Mouse (Mus musculus): ENCODE measurements around the gene Tmem141. TPM values are rescaled to one million over a fixed set of nuclear protein-coding genes. Genes with fewer than 3 reads are reported as not detected.

Tmem141 gene
- total RNA-seq (2021) = 10 to 100 TPM; 11.7 to 18.6 TPM
- long read RNA-seq, experiment 1, transcript Tmem141-205 (5 exons, 795 nt) = major isoform, 8 of 13 reads
- long read RNA-seq, experiment 1, partial matches to known transcripts = 0 of 13 reads
- long read RNA-seq, experiment 1, other reads (novel, unspliced or antisense) = 2 of 13 reads
- long read RNA-seq, experiment 2, transcript Tmem141-205 (5 exons, 795 nt) = major isoform, 7 of 15 reads
- long read RNA-seq, experiment 2, partial matches to known transcripts = 0 of 15 reads
- long read RNA-seq, experiment 2, other reads (novel, unspliced or antisense) = 4 of 15 reads

DNA sequence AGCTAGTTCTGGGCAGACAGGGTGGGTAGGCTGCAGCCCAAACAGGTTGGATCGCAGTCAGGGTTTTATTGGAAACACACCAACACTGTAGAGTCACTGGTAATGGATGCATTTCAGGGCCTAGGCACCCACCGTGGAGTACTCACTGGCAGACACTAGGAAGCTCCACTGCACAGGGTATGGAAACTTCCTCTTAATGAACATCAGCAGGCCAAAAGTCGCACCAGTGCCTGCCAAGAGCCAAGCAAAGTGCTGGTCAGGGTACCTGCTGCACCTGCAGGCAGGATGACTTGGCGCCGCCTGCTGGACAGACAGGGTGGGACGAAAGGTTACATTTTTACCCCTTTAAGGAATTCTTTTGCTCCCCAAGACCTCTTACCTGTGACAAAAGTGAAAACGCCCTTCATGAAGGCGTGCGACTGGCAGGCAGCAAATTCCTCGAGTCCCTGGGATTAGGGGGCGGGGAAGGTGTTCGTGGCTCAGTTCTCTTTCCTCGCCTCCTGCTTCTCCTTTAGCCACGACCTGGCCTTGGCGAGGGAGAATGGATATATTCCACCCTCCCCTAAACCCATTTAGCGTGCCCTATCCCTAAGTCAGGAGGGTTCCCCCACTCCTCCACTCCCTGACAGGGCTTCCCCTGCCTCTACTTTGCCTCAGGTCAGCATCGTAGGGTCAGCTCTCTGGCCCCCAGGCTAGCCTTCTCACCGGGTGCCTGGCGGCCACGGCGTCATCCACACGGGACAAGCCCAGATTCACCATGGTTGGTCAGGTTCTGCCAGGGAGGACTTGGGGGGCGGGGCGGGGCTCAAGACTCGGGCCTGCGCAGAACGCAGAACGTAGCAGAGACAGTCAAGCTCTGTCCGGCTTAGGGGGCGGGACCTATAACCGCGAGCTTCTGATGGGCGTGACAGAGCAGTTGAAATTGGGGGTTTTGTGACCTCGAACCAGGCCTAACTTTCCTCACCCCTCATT lies at the start of gene Tmem141:
Tmem141 (minus strand) TSS at position 777 of the 972 bp plus-strand sequence.
- DNase-seq (ENCODE audit: low spot score in 2 of 2) = peak; percentile 67 to 83

DNA sequence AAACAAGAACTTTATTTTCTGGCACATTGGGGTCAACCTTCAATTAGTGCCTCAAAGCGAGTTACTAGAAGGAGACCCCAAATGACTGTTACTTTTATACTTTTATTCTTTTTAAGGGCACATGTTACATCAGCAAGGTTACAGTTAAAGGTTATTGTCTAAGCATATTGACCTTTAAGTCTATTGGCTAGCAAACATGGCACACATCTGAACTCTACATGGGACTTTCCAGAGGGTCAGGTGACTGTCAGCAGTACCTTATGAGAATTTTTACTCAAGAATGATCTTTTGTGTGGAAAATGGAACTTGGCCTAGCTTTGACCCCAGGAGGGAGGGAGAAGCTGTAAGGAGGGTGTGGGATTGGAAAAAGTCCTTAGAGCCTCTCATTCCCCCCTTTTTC lies 44.7 kb upstream of the Tmem141 start:
- no peak for DNase-seq (ENCODE audit: low spot score in 2 of 2)

DNA sequence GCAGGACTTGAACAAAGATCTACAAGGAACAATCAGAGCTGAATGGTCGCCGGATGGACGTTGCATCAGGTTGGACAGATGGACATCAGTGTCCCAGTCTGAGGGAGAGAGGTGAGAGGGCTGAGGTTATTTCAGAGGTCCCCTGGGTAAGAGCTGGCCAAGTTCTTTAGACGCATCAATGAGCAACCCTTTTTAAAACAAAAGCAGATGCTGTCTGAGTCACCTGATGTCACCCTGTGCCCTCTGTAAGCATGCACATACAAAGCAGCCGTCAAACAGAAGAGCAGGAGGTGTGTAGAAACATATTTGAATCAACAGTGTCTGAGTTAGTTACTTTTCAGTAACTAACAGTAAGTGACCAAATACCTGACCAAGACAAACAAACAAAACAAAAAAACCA lies 42.3 kb upstream of the Tmem141 start:
- no peak for DNase-seq (ENCODE audit: low spot score in 2 of 2)

DNA sequence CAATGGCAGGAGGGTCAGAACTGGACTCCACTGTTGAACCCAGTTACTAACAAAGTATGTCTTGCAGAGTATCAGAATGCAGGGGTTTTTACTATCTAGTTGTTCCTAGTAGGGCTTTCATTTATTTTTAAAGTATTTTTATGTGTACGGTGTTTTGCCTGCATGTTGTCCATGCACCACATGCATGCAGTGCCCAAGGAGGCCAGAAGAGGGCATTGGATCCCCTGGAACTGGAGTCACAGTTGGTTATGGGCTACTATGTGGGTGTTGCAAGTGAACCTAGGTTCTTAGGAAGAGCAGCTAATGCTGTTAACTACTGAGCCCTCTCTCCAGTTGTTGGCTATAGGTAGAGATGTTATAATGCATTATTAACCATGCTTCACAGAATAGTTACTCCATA lies 41.7 kb upstream of the Tmem141 start:
- DNase-seq (ENCODE audit: low spot score in 2 of 2) = peak in 1 of 2 experiments; percentile 38

DNA sequence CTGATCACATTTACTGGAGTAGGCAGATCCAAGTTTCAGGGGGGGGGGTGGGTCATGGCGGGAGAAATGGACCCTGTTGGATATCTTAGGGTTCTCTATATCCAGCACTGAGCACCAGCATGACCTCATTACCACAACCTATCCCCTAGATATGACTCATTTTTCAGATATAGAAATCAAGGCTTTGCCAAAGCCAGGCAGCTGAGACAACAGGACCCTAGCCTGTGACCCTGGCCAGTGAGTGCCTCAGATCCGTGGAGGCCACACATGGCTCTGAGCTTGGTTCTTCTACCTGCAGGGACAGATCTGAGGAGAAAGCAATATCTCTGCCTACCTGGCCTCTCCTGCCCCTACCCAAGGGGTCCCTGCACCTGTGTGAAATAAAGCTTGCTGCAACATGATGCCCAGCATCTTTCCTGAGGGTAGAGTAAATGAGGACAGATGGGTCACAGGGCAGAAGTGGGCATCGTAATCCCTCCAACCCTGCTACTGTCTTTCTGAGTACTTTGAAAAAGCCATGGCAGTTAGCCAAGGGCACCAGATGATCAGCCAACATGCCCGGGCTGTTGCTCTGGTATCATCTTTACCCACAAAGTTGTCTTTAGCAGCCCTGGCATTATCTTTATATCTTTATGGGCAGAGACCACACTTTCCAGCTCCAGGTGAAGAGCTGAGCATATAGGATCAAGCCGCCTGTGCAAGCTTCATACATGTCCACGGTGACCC lies 39.6 kb upstream of the Tmem141 start:
- no peak for DNase-seq (ENCODE audit: low spot score in 2 of 2)

DNA sequence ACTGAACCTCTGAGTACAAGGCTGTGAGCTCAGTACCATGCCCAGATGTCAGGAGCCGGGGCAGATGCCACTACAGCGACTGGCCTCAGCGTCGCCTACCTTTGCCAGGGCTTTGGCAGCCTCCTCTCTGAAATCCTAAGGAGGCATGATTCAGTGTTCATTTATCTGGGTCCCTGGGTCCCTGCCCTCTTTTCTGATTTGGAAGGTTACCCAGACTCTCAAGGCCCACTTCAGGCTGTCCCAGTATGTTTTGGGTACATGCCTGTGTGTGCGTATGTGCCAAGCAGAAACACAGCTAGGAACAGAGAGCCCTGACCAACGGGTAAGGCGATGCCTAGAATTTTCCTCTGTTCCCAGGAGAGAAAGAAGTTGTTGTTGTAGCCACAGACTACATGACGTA lies 38.5 kb upstream of the Tmem141 start:
- no peak for DNase-seq (ENCODE audit: low spot score in 2 of 2)

DNA sequence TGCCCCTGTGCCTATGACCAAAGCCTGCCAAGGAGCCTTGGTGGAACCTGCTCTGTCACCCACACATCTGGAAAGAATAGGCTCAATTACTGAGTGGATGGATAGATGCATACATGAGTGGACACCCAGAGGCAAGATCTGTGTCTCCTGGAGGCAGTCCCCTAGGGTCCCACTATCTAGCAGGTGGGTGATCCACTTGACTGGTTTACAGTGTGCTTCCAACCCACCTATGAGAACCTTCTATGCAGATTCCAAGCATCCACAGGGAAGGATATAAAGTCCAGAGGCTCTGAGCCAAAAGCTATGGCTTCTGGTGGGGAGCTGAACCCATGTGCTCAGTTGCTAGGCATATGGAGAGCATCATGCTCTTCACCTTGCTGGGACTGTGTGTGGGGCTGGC lies 35.8 kb upstream of the Tmem141 start, which contains the start of gene Lcn5:
Lcn5 (plus strand) TSS at position 301 of the 400 bp plus-strand sequence.
- DNase-seq (ENCODE audit: low spot score in 2 of 2) = no peak

DNA sequence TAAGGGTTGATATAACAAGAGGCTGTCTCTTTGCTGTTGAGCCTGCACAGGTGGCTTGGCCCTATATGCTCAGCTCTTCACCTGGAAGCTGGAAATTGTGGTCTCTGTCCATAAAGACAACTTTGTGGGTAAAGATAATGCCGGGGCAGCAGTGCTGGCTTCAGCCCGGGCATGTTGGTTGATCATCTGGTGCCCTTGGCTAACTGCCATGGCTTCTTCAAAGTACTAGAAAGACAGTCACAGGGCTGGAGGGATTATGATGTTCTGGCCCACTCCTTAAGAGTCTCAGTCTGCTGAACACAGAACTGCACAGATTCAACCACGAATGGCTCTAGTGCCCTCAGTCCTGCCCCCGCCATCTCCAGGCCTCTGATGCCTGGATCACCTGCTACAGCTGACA lies 35.4 kb upstream of the Tmem141 start:
- DNase-seq (ENCODE audit: low spot score in 2 of 2) = no peak

DNA sequence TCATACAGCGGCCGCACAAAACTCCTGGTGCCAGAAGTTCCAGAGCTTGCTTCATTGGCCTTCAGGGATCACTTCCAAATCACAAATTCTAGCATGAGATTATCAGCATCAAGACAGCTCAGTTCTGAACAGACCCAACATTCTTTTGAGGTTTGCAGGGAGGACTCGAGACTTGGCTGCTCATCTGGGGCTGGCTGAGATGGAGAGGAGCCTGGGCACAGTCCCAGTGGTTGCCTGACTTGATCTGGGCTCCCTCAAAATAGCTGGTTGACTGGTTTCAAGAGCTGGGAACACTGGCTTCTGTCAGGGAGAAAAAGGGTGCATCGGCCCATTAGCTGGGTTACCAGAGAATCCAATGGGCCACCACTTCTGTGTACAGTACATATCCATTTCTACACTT lies 34.9 kb upstream of the Tmem141 start:
- DNase-seq (ENCODE audit: low spot score in 2 of 2) = no peak

DNA sequence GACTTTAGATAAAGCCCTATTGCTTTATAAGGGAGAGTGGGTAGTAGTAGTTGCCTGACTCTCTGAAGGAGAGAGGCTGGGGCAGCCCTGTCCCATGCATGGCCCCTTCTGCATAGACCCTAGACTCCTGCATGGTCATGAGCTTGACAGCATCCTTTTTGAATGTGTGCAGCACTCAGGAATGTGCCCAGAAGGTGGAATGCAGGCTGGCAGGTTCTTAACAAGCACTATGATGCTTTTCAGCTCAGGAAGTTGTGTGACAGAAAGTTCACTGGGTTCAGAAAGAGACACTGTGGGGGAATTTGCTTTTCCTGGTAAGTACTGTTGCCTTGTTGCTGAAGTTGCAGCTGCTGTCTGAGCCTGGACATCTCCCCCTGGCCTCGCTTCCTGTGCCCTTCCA lies 32.7 kb upstream of the Tmem141 start:
- no peak for DNase-seq (ENCODE audit: low spot score in 2 of 2)

DNA sequence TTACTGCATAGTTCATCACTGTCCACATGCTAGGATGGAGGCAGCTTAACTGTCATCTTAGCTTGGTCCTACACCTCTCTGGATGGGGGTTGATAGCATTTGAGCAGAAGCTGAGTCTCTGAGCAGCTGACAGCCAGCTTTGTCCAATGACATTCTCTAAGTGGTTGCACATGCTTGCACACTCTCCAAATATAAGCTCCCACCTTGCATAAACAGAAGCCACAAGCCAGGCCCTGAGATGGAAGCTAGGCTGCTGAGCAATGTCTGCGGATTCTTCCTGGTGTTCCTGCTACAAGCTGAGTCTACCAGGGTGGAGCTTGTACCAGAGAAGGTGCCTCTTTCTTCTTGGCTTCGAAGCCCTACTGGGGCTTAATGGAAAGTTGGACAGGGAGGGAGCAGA lies 31.1 kb upstream of the Tmem141 start, which contains the start of gene Lcn8:
Lcn8 (plus strand) TSS at position 219 of the 400 bp plus-strand sequence.
- no peak for DNase-seq (ENCODE audit: low spot score in 2 of 2)

DNA sequence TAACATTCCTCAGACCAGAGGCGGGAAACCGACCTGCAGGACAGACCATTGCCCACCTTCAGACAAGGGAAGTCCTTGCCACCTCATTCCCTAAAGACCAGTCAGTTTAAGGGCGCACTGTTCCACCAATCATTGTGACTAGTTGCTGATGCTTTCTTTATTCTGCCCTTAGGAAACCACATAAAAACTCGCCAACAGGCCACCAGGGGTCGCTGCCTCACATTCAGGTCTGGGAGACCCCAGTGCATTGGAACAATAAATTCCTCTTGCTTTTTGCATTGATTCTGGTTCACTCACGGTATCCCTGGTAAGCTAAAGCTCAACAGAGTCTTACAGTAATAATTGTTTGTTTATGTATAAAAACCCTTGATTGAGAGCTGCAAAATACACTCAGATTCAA lies 18.1 kb upstream of the Tmem141 start:
- peak in 1 of 2 experiments; percentile 43 for DNase-seq (ENCODE audit: low spot score in 2 of 2)

DNA sequence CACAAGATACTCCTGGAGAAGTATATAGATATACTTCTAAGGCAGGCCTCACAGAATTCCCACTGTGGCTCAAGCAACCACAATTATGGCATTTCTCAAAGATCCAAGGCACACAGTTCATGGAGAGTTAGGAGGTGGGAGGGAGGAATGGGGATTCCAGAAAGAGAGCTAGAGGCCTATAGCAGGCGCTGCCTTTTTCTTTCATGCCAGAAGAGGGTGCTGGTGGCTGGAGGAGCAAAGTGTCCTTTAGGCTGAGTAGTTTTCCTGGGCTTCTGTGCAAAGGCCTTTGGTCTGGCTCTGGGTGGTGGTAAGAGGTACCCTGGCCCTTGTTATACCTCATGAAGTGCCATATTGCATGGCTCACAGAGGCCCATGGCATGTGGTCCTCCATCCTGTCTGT lies 12.2 kb upstream of the Tmem141 start:
- DNase-seq (ENCODE audit: low spot score in 2 of 2) = no peak

DNA sequence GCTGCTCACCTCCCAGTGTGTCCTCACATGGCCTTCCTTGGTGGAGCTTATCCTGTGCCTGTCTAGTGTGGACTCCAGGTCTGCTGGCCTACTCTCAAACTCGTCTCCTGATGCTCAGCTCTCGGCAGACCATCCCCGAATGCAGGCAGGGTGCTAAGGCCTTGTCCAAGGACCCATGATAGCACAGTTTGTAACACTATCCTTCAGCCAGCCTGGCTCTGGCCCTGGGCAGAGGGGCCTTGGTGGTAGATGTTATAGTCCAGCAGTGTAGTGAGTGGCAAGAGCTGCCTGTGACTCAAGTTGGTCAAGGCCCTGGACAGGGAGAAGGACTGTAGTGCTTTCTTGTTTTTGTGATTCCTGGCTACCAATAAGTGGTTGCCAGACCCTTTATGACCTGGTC lies 11.8 kb upstream of the Tmem141 start:
- DNase-seq (ENCODE audit: low spot score in 2 of 2) = no peak

DNA sequence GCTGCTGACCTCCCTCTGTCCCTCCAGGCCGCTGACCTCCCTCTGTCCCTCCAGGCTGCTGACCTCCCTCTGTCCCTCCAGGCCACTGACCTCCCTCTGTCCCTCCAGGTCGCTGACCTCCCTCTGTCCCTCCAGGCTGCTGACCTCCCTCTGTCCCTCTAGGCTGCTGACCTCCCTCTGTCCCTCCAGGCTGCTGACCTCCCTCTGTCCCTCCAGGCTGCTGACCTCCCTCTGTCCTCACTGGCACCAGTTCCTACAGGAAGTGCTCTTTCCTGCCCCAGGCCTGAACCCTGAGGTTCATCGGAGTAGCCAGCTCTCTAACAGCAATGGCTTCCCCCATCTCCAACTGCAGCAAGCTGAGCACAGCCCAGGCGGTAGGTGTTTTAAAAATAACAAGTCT lies 6.9 kb upstream of the Tmem141 start:
- DNase-seq (ENCODE audit: low spot score in 2 of 2) = no peak

DNA sequence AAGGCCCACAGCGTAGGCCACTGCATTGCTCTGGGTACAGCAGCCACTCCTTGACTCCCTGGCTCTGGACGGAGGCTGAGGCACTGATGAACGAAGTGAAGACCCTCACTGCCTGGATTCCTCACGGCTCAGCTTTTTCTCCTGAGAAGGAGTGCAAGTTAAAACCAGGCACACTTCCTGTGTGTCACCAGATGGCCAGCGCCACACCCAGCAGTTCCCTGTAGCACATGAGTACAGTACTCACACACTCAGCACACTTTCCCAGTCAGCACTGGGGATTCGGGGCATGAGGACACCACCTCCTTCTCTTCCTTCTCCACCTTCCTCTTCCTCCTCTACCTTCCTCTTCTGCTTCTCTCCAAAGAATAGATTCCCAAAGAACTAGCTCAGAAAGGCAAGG lies 6.0 kb upstream of the Tmem141 start, which contains the start of gene Fcna:
Fcna (minus strand) TSS at position 220 of the 400 bp plus-strand sequence.
- no peak for DNase-seq (ENCODE audit: low spot score in 2 of 2)

DNA sequence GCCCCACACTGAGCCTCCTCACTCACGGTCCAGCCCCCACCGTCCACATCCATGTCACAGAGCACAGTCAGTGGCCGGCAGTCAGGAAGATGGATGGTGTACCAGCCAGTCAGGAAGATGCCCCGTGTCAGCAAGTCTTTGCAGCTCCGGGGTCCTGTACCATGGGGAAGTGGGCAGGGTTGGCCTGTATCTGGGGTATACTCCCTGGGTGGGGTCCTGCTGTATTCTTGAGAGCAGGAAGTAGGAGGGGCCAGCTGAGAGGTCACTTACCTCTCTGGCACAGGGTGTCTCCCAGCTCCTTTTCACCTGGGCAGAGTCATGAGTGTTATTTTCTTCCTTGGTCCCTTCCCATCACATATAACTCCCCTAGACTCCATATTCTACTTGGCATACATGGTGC lies 4.2 kb upstream of the Tmem141 start:
- DNase-seq (ENCODE audit: low spot score in 2 of 2) = no peak

DNA sequence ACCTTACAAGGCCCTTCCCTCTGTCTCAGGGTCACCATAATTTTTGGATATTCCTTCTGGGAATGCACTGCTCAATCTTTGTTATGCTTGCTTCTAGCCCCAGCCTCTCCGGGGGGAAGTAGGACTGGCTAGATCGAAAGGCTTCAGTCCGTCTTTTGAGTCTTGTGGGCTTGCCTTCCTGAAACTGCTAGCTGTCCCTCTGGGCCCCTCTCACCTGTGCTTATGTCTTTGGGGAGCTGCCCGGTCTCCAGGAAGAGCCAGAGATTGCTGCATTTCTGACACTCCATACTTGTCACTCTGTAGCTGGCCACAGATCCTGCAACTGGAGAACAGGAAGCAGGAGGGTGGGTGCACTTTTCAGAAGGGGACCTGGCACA lies 965 bp downstream of the Tmem141 start:
- no peak for DNase-seq (ENCODE audit: low spot score in 2 of 2)

DNA sequence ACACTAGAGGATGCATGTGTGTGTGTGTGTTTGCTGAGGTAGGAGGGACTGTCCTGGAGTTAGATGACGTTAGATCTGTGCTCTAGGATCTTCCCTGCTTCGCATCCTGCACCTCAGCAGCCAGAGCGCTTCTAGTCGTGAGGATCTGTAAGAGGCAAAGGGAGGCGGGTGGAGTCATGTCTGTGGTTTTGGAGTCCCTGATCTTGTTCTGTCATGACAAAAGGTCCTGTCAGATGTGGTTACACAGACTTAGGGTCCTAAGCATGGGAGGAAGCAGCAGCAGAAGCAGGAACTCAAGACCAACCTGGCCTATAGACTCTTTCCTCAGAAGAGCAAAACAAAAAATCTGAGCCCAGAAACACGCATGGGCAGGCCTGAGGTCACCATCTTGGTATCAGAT lies 1.4 kb downstream of the Tmem141 start:
- no peak for DNase-seq (ENCODE audit: low spot score in 2 of 2)

DNA sequence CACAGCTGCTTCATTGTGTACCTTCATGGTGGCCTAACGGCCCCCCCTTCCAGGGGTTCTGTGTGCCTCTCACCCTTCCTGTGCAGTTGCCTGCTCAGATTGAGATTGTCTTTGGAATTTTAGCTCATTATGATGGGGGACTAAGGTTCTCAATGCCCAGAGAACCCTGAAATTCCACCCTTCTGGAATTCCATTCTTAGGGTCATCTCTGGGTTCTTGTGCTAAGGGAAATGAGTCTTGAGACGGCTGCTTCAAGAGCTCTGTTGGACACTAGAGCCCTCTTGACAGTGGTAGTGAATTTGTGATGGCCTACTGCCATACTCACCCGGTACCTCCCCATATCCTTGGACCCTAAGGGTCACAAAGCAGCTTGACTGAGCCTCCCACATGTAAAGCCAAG lies 4.2 kb downstream of the Tmem141 start, which contains the start of gene Ccdc183:
Ccdc183 (minus strand) TSS at position 101 of the 400 bp plus-strand sequence.
- no peak for DNase-seq (ENCODE audit: low spot score in 2 of 2)

DNA sequence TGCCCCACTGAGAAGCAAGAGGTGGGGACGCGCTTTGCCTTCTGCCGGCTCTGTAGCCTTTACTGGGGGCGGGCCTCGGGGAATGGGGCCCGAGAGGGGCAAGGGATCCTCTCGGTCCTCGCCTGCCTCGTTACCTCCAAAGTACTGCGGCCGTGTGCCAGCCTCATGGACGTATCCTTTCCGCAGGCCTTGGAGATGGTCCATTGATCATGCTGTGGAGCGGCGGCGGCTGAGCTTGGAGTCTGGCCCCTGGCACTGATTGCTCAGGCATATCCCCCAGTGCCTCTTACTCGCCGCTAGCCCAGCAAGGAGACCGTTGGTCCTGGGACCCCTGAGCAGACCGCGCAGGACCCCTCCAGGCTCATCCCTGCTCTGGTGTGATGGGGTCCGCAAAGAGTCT lies 5.4 kb downstream of the Tmem141 start:
- DNase-seq (ENCODE audit: low spot score in 2 of 2) = no peak
